Mouse (Mus musculus) lung, adult 2 months (tissue): ENCODE measurements around the gene Irf2.

ENCODE experiments used
- CTCF ChIP-seq: fragments of 200-500 bp; IDR thresholded peaks from 2 replicates; pipeline ENCODE4 v1.5.1; 2011; ENCODE audit warnings: mild to moderate bottlenecking, low read length, control low read depth; ENCODE audit not compliant: insufficient read depth
- POLR2A ChIP-seq: fragments of 200-500 bp; IDR thresholded peaks from 2 replicates; pipeline ENCODE4 v1.6.1; 2011; ENCODE audit warnings: low read depth, mild to moderate bottlenecking, control low read depth, low read length, borderline replicate concordance; ENCODE audit errors: extremely low read depth

- TF ChIP-seq CTCF = no peak
- no peak for TF ChIP-seq POLR2A
These were observed 26.4 kb upstream of the Irf2 start for GRCm38 (mm10) chr8:46713178-46713577.
